Mouse (Mus musculus): ENCODE measurements around the gene Cbx5. TPM values are rescaled to one million over a fixed set of nuclear protein-coding genes. Genes with fewer than 3 reads are reported as not detected.
"Not testable (repeated sequence)": the region's sequence is repeated elsewhere in the genome, so short reads cannot be mapped to it uniquely, and the experiment has no call there.

Cbx5 gene
- polyA plus RNA-seq, 3 experiments from 2014 or later = 21.7 to 48.8 (median 23.8) TPM

DNA sequence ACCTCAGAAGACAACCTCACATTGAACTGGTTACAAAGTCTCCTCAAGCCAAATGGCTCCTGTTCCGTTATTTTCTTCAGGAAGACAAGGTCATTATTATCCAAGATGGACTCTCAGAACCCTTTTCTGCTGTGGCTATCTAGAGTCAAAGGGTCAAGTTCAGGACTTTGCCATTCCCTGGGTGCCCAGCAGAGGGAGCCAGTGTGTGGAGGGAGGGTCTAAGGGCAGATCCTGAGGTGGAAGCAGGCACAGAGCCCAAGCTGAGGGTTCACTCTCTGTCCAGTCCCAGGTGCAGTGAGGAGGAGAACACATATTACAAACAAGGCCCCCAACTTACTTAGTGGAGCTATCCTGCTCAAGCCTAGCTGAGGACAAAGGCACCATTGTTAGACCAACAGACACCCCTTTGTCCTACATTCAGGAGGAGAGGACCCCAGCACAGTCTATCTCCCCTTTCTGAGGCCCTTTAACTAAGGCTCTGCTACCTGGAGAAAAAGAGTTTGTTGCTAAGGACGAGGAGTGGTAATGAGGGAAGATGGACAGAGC is 10.7 kb upstream of the Cbx5 start:
- no peak for ATAC-seq

- ATAC-seq = not testable (repeated sequence)
Observed at GRCm38 (mm10) chr15:103249511-103249910, 9.9 kb upstream of the Cbx5 start.

DNA sequence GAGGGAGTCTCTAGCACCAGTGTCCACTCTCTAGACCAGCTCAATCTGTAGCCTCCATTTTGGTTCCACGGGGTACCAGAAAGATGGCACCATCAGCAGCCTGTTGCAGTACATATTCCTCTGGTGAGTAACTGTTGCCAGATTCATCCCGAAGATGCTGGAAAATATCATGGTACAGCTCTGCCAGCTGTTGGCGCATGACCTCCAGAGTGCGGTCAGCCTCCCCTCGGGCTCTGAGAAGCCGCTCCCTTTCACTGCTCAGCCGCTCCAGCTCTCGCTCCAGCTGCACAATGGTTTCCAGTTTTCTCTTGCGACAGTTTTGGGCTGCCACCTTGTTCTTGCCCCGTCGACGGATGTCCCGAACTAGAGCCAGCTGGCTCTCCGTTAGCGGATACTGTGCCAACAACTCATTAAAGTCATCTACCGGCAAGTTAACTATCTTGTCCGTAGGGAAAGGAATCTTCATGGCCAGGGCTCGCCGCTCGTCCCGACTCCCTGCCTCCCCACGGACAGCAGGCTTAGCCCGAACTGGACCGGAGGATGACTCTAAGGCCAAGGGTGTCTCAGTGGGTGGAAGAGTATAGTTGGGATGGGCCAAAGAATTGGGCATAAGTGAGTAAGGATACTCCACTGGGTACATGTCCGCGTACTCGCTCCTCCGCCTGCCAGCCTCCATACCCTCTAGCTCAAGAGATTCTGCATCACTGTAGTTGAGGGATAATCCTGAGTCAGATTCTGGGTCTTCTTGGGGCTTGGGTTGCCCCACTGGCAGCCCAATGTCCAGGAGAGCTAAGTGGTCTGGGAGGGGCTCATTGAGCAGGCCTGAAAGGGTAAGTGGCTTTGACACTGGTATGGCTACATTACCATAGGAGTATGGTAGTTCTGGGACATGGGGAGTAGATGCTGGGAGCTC is 9.0 kb upstream of the Cbx5 start:
- no peak for ATAC-seq

DNA sequence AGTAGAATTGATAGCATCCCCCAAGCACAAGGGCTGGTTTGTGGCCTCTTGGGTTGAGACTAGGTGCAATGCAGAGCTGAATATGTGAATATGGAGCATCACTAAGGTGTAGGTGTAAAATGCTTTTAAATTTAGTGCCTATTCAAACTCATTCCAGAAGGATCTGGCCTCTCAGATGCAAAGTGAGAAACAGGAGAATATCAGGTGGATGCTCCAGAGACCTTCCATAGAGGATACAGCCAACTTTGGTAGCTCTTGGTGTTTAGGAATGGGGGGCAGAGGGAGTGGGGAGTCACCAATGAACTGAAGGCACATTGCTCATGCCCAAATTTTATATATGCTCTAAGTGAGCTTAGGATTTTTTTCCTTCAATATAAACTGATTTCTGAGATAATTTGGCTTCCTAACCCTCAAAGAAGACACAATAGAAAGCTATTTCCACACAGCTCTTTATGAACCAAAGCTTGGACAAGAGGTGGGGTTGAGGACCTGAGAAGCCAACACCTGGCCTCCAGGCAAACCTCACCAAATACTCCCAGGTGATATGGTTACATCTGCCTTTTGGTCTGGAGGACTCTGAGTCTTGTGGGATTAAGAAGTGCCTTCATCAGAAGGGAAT is 8.3 kb upstream of the Cbx5 start:
- ATAC-seq = no peak

DNA sequence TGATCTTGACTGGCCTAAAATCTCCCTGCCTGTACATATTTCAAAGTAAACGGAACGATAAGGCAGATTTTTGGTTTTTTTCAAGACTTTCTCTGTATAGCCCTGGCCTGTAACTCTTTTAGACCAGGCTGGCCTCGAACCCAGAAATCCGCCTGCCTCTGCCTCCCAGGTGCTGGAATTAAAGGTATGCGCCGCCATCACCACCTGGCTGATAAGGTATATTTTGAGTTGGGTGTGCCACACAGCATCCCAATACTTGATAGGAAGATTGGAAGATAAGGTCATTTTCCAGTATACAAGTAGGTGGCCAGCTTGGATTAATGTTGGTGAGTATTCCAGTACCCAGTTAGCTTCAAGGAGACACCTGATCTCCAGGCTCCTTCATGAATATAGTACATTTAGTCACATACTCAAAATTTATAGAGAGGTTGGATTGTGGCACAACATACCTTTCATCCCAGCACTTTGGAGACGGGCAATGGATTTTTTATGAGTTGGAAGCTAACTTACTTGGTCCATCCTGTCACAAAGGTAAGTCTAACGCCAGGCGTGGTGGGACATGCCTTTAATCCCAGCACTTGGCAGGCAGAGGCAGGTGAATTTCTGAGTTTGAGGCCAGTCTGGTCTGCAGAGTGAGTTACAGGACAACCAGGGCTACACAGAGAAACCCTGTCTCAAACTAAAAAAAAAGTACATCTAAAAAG is 7.6 kb upstream of the Cbx5 start:
- ATAC-seq = no peak

- ATAC-seq = no peak
Observed at GRCm38 (mm10) chr15:103245616-103246015, 6.0 kb upstream of the Cbx5 start.

GRCm38 (mm10) chr15:103242885-103243284 is 3.3 kb upstream of the Cbx5 start:
- no peak for ATAC-seq

DNA sequence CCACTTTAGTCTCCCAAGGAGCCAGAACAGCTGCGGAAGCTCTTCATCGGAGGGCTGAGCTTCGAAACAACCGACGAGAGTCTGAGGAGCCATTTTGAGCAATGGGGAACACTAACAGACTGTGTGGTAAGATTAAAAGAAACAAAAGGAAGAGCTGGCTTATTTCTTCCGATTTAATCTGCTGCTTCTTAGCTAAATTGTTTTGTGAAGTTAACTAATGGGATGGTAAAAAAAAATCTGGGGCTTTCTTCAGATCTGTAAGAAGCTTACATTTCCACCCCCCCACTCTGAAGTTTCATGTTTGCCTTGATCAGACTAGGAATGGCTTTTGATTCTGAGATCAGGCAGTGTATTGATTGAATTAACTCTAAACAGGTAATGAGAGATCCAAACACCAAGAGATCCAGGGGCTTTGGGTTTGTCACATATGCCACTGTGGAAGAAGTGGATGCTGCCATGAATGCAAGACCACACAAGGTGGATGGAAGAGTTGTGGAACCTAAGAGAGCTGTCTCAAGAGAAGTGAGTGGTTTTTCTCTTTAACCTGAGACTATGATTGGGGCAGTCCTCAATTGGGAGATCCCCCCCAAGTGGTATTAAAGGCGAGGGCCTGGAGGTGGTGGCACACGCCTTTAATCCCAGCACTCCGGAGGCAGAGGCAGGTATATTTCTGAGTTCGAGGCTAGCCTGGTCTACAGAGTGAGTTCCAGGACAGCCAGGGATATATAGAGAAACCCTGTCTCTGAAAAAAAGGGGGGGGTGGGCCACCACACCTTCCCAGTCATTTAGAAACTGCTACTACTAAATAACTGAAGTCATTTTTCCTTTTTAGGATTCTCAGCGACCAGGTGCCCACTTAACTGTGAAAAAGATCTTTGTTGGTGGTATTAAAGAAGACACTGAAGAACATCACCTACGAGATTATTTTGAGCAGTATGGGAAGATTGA is 1.7 kb upstream of the Cbx5 start:
- not testable (repeated sequence) for ATAC-seq

DNA sequence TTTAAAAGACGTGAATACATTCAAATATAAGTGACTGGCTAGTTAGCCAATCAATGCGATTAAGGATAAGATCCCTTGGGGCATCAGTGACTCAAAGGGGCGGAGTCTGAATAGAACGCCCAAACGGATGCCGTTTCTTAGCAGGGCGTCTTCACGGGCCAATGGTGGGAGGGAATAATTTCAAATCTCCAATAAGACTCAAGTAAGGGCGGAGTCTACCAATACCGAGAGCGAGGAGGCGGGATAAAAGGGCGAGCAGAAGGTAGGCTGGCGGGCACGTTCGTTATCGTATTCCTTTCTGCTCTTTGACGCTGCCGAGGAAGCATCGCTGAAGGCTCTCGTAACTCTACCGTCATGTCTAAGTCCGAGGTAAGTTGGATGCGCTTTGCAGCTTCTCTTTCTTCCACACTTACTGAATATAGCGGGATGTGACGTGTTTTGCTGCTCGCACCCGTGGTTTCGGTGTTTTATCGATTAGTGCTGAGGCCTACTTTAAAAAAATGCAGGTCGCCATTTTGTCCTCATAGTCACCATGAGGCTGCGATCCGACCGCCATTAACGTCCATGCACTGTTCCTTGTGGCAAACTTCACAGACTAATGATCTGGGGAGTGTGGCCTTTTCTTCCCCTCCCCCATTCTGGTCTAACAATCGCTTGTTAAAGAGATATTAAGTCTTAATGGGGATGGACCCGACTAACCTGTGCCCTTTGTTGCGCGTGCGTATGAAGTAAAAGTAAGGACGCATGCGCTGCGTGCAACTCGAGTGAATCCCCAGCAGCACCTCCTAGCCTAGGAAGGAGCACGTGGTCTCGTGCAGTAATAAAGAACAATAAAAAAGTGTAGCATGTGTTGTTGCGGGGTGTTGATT is 778 bp upstream of the Cbx5 start, which contains the start of gene Hnrnpa1:
Gene Hnrnpa1, plus strand, starts transcription at position 273 of the 869 bp plus-strand sequence.
- peak; percentile 81 for ATAC-seq

DNA sequence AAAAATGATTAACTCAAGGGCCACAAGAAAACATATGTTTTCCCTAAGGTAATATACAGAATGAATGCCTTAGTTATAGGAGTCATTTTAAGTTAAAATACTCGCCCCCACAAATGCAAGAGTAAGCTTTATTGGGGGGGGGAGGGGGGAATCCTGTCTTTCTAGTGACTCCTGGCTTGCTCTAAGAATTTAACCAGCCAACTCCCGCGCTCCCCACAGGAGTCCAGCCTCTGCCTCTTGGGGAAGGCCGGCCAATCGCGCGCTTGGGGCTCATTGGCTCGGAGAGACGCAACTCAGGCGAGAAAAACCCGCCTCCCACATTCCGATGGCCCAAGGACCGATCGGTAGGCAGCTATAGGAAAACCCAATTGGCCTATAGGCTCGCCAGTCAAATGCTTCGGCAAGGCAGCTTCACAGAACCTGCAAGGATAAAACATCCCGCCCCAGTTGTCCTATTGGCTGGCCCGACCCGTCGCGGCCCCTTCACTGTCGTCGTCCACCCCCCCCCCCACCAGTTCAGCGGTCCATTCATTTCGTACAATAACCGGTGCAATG is 409 bp downstream of the Cbx5 start:
- peak; percentile 65 for ATAC-seq

DNA sequence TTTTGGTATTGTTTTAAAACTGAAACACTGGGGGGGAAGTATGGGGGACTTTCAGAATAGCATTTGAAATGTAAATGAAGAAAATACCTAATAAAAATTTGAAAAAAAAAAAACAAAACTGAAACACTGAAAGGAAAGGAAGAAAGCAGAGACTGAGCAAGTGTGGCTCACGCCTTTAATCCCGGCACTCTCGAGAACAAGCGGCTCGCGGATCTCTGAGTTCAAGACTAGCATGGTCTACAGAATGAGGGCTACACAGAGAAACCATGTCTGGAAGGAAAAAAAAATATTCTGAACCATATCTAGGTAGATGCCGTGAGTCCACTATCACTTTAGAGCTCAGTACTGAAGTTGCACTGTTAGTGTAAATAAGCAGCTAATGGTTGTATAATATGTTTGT is 2.3 kb downstream of the Cbx5 start:
- no peak for ATAC-seq

DNA sequence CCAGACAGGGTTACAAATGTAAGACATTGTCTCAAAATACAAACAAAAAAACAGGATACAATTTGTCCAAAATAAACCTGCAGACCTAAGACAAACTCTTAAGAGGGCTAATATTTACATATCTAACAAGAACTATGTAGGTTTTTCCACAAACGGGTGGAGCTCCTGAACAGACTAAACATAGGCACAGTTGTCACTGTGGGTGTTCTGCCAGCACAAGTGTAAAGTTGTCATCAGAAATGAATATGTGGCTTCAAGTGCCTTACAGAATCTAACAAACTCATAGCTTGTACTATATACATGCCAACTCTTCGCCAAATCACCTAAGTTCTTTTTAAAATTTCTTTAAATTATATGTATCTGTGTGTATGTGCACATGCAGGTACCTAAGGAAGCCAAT is 6.5 kb downstream of the Cbx5 start:
- ATAC-seq = no peak

DNA sequence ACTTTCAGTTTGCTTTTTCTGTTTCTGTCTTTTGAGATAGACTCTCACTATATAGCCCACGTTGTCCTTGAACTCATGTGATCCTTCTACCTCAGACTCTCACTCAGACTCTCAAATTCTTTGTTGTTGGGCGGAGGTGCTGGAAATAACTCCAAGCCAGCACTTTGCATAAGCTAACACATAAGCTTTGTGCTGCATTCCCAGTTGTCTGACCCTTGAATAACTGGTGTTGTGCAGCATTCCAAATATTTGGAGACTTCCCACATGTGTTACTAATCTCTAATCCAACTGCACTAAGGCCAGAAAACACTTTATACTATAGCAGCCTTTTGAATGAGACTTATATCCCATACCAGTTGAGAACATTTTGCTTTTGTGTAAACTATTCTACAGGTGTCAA is 10.7 kb downstream of the Cbx5 start:
- no peak for ATAC-seq

- ATAC-seq = no peak
Observed at GRCm38 (mm10) chr15:103227572-103227971, 12.0 kb downstream of the Cbx5 start.

DNA sequence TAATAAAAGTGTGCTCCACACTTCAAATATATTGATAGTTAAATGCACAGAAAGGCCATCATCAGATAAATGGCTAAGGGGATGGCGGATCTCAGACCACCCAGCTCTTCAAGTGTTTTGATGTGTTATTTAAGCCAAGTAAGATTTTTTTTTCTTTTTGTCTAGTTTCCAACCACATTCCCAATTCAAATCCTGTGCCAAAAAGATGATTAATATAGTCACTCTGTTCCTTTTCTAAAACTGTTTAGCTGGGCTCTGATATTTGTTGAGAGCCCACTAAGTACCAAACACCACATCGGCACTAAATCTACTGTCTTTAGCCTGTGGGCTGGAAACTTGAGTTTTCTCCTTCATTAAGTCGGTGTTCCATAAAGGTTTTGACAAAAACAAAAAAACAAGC is 12.6 kb downstream of the Cbx5 start:
- no peak for ATAC-seq

- no peak for ATAC-seq
Observed at GRCm38 (mm10) chr15:103224161-103224560, 15.5 kb downstream of the Cbx5 start.

DNA sequence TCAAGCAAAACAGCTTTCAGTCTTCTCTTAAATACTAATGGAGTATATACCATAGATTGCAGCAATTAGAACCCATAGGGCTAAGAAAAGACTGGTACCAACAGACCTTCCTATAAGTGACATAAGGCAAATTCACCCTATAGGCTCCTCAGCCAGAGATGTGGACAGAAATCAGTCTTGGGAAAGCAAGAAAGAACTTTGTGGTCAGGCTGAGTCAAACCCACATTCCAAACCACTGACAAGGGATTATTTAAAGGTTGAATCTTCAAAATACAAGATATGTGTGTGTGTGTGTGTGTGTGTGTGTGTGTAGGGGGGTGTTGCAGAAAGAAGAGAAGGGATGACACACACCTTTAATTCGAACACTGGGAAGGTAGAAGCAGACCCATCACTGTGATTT is 18.2 kb downstream of the Cbx5 start:
- ATAC-seq = no peak

DNA sequence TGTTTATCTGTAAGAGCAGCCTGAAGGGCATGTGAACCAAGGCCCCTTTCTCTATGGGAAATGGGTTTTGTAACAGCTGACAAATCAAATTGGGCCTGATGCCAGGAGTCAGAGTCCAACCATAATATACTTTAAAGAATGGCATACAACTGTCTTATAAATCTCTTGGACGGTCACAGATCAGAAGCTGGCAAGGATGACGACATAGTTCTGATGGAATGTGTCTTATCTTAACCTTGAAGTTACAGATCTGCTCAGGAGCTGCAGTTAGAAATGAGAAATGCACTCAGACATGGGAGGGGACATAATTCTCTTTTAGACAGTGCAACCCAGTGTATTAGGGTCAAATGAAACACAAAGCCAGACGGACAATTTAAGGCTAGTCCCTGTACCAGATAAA is 18.8 kb downstream of the Cbx5 start:
- no peak for ATAC-seq

DNA sequence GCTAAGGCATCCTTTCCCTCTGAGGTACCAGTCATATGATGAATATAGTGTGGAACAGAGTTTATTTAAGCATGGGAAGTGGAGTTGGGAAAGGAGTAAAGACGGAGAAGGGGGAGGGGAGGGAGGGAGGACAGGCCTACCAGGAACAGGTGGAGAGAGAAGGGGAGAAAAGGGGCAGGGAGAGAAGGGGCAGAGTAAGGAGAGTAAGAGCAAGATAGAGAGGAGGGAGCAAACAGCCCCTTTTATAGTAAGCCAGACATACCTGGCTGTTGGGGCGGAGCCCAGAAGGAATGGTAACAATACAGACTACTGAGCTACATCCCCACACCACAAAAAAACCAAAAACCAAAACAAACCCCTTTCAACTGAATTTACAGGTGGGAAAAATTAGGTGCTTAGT is 23.6 kb downstream of the Cbx5 start:
- no peak for ATAC-seq
